Mouse (Mus musculus) hindbrain, embryonic 14.5 days (tissue): Measurements from ENCODE around the gene Mapk8. TPM values are rescaled to one million over a fixed set of nuclear protein-coding genes. Genes with fewer than 3 reads are reported as not detected.

Experiments used
- ATAC-seq: fragments of 200-750 bp; cut with Nextera tagmentation; 2 replicates; pipeline ENCODE4 v1.8.0; 2017; ENCODE audit warnings: moderate number of reproducible peaks, mild to moderate bottlenecking, moderate TSS enrichment, moderate library complexity; ENCODE audit not compliant: low FRiP score
- DNase-seq: peaks from one replicate; pipeline ENCODE4 v3.0.0-alpha.2; 2015; ENCODE audit warnings: low spot score
- H3K27ac ChIP-seq: fragments of 300-500 bp; sonication (generic); 2 replicates; pipeline ENCODE4 v1.5.1; 2014; ENCODE audit warnings: mild to moderate bottlenecking, moderate library complexity
- H3K27me3 ChIP-seq: fragments of 300-500 bp; sonication (generic); 2 replicates; pipeline ENCODE4 v1.6.1; 2014; ENCODE audit warnings: mild to moderate bottlenecking, low read length, mixed read lengths; ENCODE audit not compliant: control insufficient read depth, insufficient read depth
- H3K36me3 ChIP-seq: fragments of 300-500 bp; sonication (generic); replicated peaks from 2 replicates; pipeline ENCODE4 v1.6.1; 2014; ENCODE audit not compliant: control insufficient read depth, insufficient read depth
- H3K4me1 ChIP-seq: fragments of 300-500 bp; sonication (generic); replicated peaks from 2 replicates; pipeline ENCODE4 v1.6.1; 2014; ENCODE audit warnings: antibody characterized with exemption, low read length, mixed read lengths; ENCODE audit not compliant: control insufficient read depth, insufficient read depth
- H3K4me2 ChIP-seq: fragments of 300-500 bp; sonication (generic); replicated peaks from 2 replicates; pipeline ENCODE4 v1.6.1; 2014; ENCODE audit warnings: mild to moderate bottlenecking, moderate library complexity
- H3K4me3 ChIP-seq: fragments of 300-500 bp; sonication (generic); replicated peaks from 2 replicates; pipeline ENCODE4 v1.5.1; 2014; ENCODE audit warnings: mild to moderate bottlenecking, low read length
- H3K9ac ChIP-seq: fragments of 300-500 bp; sonication (generic); 2 replicates; pipeline ENCODE4 v1.6.1; 2014
- H3K9me3 ChIP-seq: fragments of 300-500 bp; sonication (generic); 2 replicates; pipeline ENCODE4 v1.6.1; 2016; ENCODE audit warnings: low read length; ENCODE audit not compliant: control insufficient read depth
- WGBS: fragments of 180-500 bp; shearing (Covaris S2); extraction: QIAGEN DNeasy Blood & Tissue Kit; methylation state at CpG from one replicate; pipeline ENCODE4 v1.1.7; 2014; 5-methylcytosine and 5-hydroxymethylcytosine counted together
- polyA plus RNA-seq: library from polyadenylated mRNA; unstranded; fragments of >200 nt; fragmentation: Nextera tagmentation; extraction: Ambion mirVana; gene quantifications from 2 replicates; pipeline ENCODE4 v1.2.1, GENCODE M21; 2014

Mapk8 gene
- polyA plus RNA-seq, 1 experiment from 2014 or later, result 45.4 TPM

DNA sequence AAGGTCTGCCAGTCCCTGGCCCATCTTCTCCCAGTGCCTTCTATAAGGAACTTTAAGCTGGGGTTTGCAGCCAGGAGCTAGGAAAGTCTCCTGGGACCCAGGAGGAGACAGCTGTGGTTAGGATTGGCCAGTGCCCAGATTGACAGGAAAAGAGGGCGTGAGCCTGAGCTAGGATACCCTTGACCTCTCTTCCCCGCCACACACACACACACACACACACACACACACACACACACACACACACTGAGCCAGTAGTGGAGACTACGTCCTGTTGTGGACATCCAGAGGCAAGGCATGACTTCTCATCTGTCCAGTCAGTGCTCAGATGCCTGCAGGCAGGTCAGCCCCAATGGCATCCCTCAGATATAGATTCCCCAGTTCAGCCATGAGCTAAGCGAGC lies 85.4 kb downstream of the Mapk8 start:
- H3K27ac ChIP-seq, result no peak overlapping the region
- ATAC-seq, result no peak
- 53% methylated on average over 3 of the region's 4 CpGs for WGBS

DNA sequence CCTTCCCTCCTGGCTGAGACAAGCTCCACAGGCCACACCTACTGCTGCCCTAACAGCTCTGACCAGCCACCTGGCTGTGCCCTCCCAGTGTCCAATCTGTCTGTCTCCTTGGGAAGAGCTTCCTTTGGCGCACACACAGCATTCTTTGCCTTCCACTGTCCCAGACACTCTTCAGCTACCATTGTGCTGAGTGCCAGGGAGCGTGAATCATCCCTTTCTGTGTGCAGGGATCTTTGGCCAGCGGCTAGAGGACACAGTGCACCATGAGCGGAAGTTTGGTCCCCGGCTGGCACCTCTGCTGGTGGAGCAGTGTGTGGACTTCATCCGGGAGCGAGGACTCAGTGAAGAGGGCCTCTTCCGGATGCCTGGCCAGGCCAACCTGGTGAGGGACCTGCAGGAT lies 88.1 kb downstream of the Mapk8 start:
- H3K27me3 ChIP-seq, result no peaks in the 10 kb centered on the region
- no peak overlapping the region for H3K27ac ChIP-seq
- WGBS, result 93% methylated on average over 8 of the region's 8 CpGs
- H3K4me3 ChIP-seq, result no peak overlapping the region
- H3K4me2 ChIP-seq, result no peak overlapping the region
- no peak overlapping the region for H3K9ac ChIP-seq
- H3K9me3 ChIP-seq, result no peaks in the 10 kb centered on the region
- H3K4me1 ChIP-seq, result peaks cover 3% of the 10 kb centered on the region; the same call in 1 of the 2 replicates
- DNase-seq (no peak), ATAC-seq (no peak)
- H3K36me3 ChIP-seq, result no peaks in the 10 kb centered on the region

More for the DNA sequence above, 85.4 kb downstream of the Mapk8 start:
- H3K36me3 ChIP-seq, result no peaks in the 10 kb centered on the region
- no peaks in the 10 kb centered on the region for H3K9me3 ChIP-seq
- DNase-seq, result no peak
- H3K4me1 ChIP-seq, result peaks cover 3% of the 10 kb centered on the region; the same call in 1 of the 2 replicates
- H3K4me2 ChIP-seq, result no peak overlapping the region
- H3K27me3 ChIP-seq, result no peaks in the 10 kb centered on the region
- no peak overlapping the region for H3K4me3 ChIP-seq
- no peak overlapping the region for H3K9ac ChIP-seq

DNA sequence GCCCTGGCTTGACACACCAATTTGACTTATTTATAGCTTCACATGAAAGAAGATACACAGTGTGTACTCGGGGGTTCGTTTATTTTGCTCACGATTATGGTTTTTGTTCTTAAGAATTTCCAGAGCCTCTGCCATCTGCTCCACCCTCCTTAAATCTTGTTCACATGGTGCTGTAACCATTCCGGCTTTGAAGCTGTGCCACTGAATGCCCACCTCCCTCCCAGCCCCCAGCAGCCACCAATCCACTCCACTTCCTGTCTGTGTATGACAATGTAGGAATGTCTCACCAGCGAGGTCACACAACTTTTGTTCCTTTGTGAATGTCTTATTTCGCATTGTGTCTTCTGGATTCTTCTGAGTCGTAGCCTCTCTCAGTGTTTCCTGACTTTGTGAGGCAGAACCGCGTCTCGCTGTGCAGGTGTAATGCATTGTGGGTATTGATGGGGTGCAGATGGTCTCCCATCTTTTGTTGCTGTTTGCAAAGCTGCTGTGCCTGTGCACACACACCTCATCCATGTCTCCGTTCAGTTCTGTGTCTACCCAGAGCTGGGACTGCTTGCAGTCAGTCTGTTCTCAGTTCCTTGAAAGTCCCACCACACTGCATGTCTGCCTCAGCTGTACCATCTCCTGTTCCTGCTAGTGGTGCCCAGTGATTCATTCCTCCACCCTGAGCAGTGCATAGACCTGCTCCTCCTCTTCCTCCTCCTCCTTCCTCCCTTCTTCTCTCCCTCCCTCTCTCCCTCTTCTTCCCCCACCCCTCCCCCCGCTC lies 89.2 kb downstream of the Mapk8 start:
- ATAC-seq (no peak), DNase-seq (no peak)
- 71% methylated on average over 12 of the region's 12 CpGs for WGBS
- Histone ChIP-seq H3K27ac (no peak overlapping the region), H3K27me3 (0 out of 2 replicates have a peak, but pooled peaks cover under 1% of the 10 kb centered on the region), H3K4me2 (no peak overlapping the region), H3K9ac (no peak overlapping the region), H3K4me3 (no peak overlapping the region), H3K9me3 (no peaks in the 10 kb centered on the region), H3K36me3 (no peaks in the 10 kb centered on the region), H3K4me1 (peaks cover 2% of the 10 kb centered on the region; the same call in 1 of the 2 replicates)

- H3K4me3 ChIP-seq, result no peak overlapping the region
- no peak overlapping the region for H3K4me2 ChIP-seq
- no peaks in the 10 kb centered on the region for H3K4me1 ChIP-seq
- ATAC-seq (no peak), DNase-seq (no peak)
- no peaks in the 10 kb centered on the region for H3K36me3 ChIP-seq
- 91% methylated on average over 5 of the region's 5 CpGs for WGBS
- H3K9ac ChIP-seq, result no peak overlapping the region
- H3K27ac ChIP-seq, result no peak overlapping the region
- H3K27me3 ChIP-seq, result peaks cover 23% of the 10 kb centered on the region
- no peaks in the 10 kb centered on the region for H3K9me3 ChIP-seq
These were observed 91.7 kb downstream of the Mapk8 start for GRCm38 (mm10) chr14:33355276-33355675.

DNA sequence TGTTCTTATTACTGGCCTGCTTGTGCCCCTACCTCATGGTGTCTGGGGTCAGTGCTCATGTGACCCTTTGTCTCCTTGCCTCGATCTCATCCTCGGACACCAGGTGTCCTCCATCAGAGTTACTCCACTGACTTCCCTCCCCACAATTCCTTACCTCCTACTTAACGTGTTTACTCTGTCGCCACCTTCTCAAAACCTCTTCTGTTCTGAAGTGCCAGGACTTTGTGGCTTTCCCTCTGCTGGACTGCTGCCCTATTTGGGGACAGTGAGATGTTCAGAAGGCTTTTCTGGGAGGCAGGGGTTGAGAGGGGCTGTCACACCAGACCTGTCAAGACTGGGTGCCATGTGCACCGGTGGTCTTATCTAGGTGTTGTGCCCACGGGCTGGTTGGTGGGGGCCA lies 94.1 kb downstream of the Mapk8 start:
- 83% methylated on average over 6 of the region's 6 CpGs for WGBS
- no peak for ATAC-seq
- H3K27me3 ChIP-seq, result peaks cover 38% of the 10 kb centered on the region

DNA sequence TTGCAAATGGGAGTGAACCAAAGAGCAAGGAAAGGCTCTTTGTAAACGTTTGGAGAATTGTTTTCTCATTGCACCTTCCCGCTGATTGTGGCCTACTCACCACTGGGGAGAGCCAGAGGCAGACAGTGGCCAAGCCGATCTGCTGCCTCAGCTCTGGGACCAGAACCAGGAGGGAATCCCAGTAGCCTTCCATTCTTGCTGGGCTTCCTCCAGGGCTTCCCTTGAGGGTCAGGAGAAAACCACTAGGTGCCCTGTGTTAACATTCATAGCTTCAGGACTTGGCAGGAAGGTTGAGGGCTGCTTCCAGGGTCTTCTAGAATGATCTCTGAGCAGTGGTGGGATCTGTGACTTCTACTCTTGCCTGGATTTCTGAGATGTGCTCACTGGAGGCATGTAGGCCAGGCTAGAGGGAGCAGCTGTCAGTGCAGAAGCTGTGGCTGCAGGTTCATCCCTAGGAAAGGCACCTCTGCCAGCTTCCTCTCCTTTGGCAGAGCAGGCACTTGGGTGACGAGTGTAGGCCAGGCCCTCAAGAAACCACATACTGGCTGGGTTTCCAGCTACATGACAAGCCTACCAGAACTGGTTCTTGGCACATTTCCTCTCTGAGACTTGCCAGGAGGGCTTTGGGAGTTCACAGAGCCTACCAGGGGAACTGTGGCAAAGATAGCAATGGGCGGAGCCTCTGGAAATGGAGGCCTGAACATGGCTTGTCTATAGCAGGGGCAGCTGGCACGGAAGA lies 94.8 kb downstream of the Mapk8 start:
- ATAC-seq (no peak), DNase-seq (no peak)
- no peaks in the 10 kb centered on the region for H3K4me1 ChIP-seq
- H3K4me3 ChIP-seq, result no peak overlapping the region
- no peak overlapping the region for H3K27ac ChIP-seq
- H3K9me3 ChIP-seq, result no peaks in the 10 kb centered on the region
- no peaks in the 10 kb centered on the region for H3K36me3 ChIP-seq
- no peak overlapping the region for H3K9ac ChIP-seq
- H3K4me2 ChIP-seq, result no peak overlapping the region
- WGBS, result 74% methylated on average over 6 of the region's 6 CpGs
- H3K27me3 ChIP-seq, result peaks cover 38% of the 10 kb centered on the region

More for the DNA sequence above, 94.1 kb downstream of the Mapk8 start:
- no peak overlapping the region for H3K4me2 ChIP-seq
- no peak overlapping the region for H3K4me3 ChIP-seq
- H3K36me3 ChIP-seq, result no peaks in the 10 kb centered on the region
- no peak for DNase-seq
- no peaks in the 10 kb centered on the region for H3K9me3 ChIP-seq
- no peak overlapping the region for H3K27ac ChIP-seq
- H3K9ac ChIP-seq, result no peak overlapping the region
- no peaks in the 10 kb centered on the region for H3K4me1 ChIP-seq

GRCm38 (mm10) chr14:33351019-33351418 lies 95.9 kb downstream of the Mapk8 start:
- peaks cover 38% of the 10 kb centered on the region for H3K27me3 ChIP-seq
- H3K36me3 ChIP-seq, result no peaks in the 10 kb centered on the region
- H3K4me3 ChIP-seq, result peak overlapping the region; percentile 41
- DNase-seq, result no peak
- no peak overlapping the region for H3K27ac ChIP-seq
- ATAC-seq, result no peak
- peak overlapping the region; percentile 77 for H3K4me2 ChIP-seq
- peak overlapping the region; percentile 64 for H3K9ac ChIP-seq
- no peaks in the 10 kb centered on the region for H3K4me1 ChIP-seq
- no peaks in the 10 kb centered on the region for H3K9me3 ChIP-seq
- 2% methylated on average over 22 of the region's 42 CpGs for WGBS

- Histone ChIP-seq H3K9ac (no peak overlapping the region), H3K4me1 (no peaks in the 10 kb centered on the region), H3K4me2 (no peak overlapping the region), H3K27ac (no peak overlapping the region), H3K9me3 (no peaks in the 10 kb centered on the region), H3K4me3 (no peak overlapping the region), H3K27me3 (peaks cover 38% of the 10 kb centered on the region), H3K36me3 (no peaks in the 10 kb centered on the region)
- ATAC-seq (no peak), DNase-seq (no peak)
- 85% methylated on average over 1 of the region's 1 CpGs for WGBS
These were observed 98.8 kb downstream of the Mapk8 start for GRCm38 (mm10) chr14:33348146-33348545.

GRCm38 (mm10) chr14:33347738-33348137 lies 99.2 kb downstream of the Mapk8 start:
- H3K27me3 ChIP-seq, result peaks cover 37% of the 10 kb centered on the region
- no peak overlapping the region for H3K9ac ChIP-seq
- DNase-seq (no peak), ATAC-seq (no peak)
- no peaks in the 10 kb centered on the region for H3K9me3 ChIP-seq
- no peak overlapping the region for H3K4me2 ChIP-seq
- no peaks in the 10 kb centered on the region for H3K36me3 ChIP-seq
- no peaks in the 10 kb centered on the region for H3K4me1 ChIP-seq
- WGBS, result 54% methylated on average over 4 of the region's 4 CpGs
- H3K4me3 ChIP-seq, result no peak overlapping the region
- H3K27ac ChIP-seq, result no peak overlapping the region
